Mouse (Mus musculus) cerebellum, postnatal 25 days (tissue): ENCODE data around the gene Slc39a11.
"Not testable (repeated sequence)": the region's sequence is repeated elsewhere in the genome, so short reads cannot be mapped to it uniquely, and the experiment has no call there.

Source experiments
- DNase-seq, 2 experiments: peaks; one replicate each; pipeline ENCODE4 v3.0.0; 2021; ENCODE audit warnings: mixed read lengths in 2 of 2

Gene Slc39a11

DNA sequence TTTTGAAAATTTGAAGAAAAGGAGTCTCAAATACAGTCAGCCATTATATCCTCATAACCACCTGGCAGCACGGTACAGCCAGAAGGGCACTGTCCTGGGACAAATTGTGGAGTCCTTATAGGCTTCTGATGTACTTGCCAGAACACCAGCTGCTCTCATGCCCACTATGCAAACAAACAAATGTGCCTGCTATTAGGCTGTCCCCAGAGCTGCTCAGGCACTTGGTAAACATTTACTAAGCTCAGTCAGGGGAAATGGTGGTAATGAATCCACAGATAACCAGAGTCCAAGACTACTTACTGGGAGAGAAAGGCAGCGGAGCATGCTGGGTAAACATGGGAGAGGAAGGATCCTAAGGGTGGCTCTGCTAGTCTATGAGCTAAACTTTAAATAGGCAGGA is 17.2 kb upstream of the Slc39a11 start:
- peak in 1 of 2 experiments; percentile 32 for DNase-seq

DNA sequence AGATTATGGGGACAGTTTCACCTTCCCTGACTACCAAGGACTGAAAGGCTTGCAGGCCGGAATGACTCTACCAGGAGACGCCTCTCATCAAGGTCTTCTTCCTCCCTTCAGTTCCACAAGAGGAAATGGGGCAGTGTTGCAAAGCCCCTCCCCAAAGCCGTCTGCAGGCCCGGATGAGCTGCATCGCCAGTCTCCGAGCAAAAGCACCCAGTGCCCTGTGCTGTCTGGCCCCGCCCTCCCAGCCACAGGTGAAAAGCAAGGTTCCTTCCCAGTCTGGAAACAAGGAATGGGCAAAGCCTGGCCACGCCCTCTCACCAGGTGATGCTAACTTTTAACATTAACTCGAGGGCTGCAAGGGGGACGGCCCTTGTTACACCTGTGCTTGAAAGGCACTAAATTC is 16.8 kb upstream of the Slc39a11 start:
- peak in 1 of 2 experiments; percentile 42 for DNase-seq

DNA sequence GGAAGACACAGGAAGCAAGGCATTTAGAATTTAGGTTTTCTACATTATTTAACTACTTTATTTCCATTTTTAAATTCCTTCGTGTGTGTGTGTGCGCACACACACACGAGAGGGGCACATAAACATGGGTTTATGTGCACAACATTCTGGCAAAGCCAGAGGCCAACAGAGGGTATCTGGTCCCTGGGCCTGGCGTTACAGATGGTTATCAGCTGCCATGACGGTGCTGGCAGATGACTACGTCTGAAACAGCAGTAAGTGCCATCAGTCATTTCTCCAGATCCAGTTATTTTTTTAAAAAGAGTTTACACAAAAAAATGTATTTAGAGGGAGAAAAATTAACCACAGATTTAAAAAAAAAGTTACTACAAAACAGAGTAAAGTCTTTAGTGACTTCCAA is 16.3 kb upstream of the Slc39a11 start:
- no peak for DNase-seq

DNA sequence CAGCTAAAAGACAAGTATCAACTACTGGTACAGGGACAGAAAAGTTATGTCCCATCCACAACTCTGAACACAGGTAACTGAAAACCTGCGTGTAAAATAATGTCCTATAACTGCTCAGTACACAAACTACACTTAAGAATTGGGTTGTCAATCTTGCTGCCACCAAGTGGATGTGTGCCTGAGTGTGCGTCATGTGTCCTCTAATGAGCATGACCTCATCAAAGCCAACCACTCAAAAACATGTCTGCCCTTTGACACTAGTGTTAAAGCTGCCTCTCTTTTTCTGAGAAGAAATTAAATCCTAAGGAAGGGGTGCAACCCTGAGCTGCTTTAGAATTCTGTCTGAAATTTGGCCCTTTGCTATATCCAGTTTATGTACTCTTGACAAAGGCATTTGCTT is 14.4 kb upstream of the Slc39a11 start:
- DNase-seq, result no peak

DNA sequence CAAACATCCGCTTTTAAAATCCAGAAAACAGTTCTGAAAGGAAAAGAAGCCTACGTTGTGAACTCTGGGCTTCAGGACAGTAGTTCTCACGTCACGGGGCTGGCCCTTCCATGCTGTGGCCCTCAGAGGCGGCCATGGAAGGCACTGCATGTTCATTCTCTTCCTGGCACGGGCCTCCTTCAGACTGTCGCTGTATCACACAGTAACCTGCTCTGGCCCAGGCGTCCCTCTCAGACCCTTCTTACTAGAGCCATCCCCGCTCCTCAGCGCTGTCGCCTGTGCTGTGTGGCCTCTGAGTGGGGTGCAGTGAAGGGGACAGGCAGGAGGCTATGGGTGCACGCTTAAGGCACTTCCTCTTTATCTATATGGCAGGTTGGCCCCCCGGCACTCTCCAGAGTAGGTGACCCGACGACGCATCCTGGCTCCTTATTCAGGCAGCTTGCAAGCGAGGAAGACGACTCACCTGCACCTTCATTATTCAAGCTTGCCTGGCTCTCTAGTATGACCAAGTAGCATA is 12.0 kb upstream of the Slc39a11 start:
- DNase-seq, result peak in 1 of 2 experiments; percentile 30

DNA sequence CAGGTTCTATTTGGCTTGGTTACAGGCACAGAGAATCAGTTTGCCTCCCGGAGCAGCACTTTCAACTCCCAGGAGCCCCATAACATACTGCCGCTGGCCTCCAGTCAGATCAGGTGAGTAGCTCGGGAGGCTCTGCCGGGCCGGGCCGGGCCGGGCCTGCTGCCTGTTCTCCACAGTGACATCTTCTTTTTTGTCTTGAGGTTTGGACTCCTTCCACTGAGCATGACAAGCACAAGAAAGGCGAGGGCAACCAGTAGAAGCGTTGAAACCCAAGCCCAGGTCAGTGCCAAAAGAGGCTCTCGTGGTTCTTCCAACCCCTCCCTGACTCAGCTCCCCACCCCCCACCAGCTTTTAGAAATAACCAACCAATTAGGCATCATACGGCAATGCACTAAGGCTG is 11.1 kb upstream of the Slc39a11 start:
- DNase-seq, result peak; percentile 58 to 59

DNA sequence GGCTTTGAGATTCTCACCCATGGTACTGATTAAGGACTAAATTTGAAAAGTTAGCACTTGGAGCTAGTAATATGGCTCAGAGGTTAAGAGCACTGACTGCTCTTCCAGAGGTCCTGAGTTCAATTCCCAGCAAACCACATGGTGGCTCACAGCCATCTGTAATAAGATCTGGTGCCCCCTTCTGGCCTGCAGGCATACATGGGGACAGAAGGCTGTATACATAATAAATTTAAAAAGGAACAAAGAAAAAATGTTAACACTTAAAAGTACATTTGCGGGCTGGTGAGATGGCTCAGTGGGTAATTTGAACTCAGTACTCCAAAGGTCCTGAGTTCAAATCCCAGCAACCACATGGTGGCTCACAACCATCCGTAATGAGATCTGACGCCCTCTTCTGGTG is 10.3 kb upstream of the Slc39a11 start:
- DNase-seq, result not testable (repeated sequence)

DNA sequence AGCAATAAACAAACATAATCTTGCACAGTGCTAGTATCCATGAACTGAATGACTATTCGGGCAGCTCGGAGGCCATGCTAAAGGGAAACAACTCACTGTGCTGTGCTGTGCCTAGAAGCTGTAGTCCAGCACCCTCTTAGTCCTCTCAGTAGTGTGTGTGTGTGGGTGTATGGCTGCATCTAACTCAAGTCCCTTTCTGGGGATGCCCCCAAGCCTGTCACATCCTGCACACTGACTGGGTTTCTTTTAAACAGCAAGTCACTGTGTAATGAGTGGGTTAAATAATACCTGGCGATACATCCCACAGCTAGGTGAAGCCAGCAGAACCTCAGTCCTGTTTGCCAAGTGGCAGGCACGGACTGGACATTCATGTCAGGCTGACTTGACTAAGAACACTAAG is 8.9 kb upstream of the Slc39a11 start:
- DNase-seq, result no peak

DNA sequence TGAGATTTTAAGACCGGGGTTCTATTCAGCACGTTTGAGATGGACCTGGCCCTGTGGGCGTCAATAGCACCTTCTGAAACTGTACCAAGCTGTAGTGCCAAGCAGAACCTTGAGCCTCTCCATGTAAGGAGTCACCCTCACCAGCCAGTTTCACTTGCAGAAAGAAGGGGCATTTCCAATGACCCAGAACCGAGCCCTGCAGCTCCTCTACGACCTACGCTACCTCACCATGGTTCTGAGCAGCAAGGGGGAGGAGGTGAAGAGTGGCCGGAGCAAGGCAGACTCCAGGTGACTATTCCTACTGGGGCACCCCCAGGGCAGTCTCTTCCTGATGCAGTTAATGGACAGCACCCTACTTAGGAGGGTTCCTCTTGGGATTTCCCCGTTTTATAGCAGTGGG is 8.4 kb upstream of the Slc39a11 start:
- DNase-seq, result no peak

DNA sequence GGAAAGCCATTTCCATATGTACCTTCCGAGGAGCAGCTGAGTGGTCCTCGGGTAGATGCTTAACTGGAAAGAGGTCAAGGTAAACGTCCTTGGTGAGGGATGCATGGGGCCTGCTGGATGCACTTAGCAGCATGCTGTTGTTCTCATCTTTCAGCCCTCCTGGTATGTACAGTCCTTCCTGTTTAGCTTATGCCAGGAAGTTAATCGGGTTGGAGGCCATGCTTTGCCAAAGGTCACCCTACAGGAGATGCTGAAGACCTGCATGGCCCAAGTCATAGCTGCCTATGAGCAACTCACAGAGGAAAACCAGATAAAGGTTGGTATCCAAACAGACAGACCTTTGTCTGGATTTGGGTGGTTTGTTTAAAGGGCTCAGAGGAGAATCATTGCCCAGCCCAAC is 7.3 kb upstream of the Slc39a11 start:
- peak in 1 of 2 experiments; percentile 41 for DNase-seq

DNA sequence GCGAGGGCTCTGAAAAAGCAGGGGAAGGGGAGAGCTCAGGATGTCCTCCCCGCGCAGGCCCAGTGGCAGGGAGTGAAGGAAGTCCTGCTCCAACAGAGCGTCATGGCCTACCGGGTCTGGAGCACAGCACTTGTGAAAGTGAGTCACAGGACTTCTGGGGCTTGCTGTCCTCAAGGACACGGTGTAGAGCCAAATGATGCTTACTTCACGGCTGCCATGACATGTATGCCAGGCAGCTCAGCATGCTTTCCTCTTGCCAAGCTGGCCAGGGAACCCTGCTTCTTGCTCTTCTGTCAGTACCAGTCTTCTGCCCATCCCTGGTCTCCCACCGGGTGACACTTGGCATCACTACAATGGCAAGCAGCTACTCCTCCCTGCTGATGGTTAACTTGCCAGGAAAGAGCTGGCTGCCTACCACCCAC is 6.6 kb upstream of the Slc39a11 start:
- DNase-seq, result peak; percentile 93 to 95

DNA sequence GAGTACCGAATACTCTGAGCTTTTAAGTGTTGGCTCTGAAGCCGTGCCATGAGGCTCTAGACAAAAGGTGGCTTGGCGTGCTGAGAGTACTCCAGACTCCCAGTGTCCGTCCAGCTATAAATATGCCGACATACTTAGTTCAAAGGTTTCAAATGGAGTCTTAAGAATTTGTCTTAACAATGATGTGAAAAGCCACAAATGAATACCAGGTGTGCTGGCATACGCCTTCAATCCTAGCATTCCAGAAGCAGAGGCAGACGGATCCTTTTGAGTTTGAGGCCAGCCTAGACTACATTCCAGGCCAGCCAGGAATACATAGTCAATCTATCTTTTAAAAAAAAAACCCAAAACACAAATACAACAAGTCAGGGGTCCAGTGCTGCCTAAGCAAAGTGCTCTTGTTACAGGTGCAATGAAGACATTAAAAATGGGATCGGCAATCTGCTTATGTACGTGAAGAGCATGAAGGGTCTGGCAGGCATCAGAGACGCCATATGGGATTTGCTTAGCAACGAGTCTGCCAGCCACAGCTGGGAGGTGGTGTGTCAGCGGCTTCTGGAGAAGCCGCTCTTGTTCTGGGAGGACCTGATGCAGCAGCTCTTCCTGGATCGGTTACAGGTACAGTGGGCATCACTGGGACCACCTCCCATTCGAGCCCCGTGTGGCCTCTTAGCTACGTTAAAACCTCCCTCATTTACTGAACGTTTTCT is 4.8 kb upstream of the Slc39a11 start:
- peak in 1 of 2 experiments; percentile 42 for DNase-seq

DNA sequence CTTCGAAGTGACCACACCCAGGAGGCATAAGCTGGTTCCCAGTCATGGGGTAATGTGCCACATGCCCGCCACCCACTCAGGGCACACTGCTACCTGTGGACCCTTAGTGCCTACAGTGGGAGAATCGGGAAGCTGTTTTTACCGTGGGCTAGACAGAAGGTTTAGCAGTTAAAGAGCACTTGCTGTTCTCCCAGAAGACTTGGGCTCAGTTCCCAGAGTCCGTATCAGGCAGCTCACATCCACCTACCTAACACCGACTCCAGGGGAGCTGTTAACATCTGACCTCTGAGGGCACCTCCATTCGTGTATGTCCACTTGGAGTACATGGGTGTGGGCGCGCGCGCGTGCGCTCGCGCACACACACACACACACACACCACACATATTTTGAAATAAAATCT is 4.2 kb upstream of the Slc39a11 start:
- DNase-seq, result peak in 1 of 2 experiments; percentile 28

DNA sequence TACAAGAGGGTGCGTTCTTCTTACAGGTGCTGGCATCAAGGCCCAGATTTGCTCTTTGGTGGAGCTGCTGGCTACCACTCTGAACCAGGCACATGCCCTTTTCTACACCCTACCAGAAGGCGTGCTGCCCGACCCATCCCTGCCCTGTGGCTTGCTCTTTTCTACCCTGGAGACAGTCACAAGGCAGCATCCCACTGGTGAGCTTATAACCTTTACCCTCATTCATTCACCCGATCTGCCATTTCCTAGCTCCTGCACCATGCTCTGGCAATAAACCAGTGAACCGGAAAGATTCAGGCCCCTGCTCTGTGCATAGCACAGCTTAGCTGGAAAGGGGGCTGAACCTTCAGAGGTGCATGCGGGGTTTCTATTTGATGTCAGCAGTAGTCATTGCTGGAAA is 2.6 kb upstream of the Slc39a11 start:
- peak in 1 of 2 experiments; percentile 22 for DNase-seq

DNA sequence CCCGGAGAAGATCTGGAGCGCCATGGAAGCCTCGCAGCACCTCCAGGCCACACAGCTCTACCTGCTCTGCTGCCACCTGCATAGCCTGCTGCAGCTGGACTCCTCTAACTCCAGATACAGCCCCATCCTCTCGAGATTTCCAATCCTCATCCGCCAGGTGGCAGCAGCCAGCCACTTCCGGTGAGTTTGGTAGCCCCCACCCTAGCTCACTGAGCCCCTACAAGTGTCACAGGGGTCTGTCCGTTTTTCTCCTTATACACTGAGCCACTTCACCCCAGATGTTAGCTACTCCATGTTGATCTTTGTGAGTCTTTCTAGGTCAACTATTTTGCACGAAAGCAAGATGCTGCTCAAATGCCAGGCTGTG is 2.0 kb upstream of the Slc39a11 start:
- DNase-seq, result peak; percentile 63 to 75

DNA sequence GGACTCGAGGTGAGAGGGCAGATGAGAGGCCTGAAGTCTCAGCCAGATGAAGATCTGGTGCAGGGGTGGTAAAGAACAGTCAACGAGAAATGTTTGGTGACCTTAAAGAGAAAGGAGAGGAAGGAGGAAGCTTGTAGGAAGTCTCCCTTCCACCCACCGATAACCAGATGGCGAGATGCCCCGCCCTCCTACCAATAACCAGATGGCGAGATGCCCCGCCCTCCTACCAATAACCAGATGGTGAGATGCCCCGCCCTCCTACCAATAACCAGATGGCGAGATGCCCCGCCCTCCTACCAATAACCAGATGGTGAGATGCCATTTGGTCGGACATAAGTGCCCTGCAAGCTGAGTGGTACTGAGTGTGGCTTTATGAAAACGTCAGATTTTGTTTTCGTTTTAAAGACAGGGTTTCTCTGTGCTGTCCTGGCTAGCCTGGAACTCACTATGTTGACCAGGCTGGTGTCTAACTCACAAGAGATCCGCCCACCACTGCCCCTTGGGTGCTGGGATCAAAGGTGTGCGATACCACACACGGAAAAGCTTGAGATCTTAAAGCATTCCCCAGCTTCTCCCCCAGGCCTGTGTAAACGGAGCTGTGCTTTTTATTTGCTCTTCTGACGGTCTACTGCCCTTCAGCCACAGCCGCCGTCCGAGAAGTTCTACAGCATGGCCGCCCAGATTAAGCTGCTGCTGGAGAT is 1.5 kb upstream of the Slc39a11 start:
- DNase-seq, result peak; percentile 69 to 77

DNA sequence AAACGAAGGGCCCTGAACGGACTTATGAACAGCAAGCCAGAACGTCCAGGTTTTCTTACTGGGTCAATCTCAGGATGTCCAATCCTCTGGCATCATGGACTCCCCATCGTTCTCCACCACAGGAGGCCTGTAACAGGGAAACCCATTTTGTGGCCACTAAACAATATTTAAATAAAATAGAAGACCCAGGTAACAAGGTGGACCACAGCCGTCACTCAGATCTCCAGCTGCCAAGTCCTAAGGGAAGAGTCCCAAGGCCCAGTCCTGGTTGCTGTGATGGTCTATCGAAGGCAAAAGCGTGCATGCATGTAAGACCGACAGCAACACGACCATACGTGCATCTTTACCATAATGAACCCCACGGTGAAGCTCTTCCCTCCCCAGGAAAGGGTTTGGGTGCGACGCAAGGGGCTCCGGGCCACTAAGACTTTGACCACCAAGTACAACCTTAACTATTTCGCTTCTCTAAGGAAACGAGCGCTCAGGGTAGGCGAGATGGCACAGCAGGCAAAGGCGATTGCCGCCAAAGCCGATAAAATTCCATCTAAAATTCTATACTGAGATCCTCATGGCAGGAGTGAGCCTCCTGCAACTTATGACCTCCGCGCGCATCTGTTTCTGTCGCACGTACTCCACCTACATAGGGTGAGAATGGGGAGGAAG is 1.1 kb downstream of the Slc39a11 start, which contains the start of gene Cog1:
Cog1 (plus strand) TSS at position 480 of the 663 bp plus-strand sequence.
- no peak for DNase-seq

DNA sequence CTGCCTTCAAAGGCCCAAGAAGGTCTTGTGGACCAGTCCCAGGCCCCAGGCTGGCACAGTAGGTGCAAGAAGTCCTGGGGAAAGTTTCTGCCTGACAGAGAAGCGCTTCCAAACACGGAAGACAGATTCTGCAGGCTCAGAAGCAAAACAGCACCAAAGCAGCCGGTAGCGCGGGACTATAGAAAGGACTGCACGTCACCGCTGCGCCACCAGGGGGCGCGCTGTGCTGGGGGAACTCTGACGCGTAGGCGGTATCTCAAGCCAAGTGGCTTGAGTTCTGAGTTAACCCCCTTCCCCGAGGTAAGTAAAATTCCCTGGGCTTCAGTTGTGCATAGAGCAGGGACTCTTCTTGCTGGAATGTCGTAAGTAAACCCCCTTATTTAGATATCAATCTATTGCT is 1.7 kb downstream of the Slc39a11 start:
- peak; percentile 91 to 96 for DNase-seq

DNA sequence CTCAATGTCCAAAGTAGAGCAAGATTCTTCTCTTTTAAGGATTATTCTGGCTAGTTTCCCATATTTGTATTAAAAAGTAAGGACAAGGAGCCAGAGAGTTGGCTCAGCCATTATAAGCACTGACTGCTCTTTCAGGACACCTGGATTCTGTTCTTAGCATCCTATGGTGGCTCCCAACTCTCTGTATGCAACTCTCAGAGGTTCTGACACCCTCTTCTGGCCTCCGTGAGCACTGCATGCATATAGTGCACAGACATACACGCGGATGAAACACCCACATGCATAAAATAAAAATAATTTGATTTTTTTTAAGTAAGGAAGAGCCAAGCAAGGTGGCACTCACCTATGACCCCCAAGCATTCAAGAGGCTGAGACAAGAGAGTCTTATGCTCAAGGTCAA is 4.7 kb downstream of the Slc39a11 start:
- DNase-seq, result no peak

DNA sequence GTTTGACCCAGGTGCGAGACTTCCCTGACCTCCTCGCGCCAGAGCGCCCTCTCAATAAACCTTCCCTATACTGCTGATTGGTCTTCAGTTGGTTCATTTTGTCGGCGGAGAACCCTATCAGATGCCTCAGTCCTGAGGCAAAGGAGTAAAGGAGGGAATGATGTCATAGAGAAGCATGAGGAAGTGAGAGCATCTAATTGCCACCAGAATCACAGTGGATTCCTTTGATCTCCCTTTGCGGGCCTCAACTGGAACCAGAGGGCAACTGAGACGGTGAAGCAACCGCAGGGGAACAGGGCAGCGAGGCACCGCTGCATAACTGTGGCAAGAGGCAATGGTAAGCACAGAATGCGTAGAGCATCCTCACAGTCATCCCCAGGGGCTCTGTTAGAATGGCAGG is 11.2 kb downstream of the Slc39a11 start:
- DNase-seq, result no peak

DNA sequence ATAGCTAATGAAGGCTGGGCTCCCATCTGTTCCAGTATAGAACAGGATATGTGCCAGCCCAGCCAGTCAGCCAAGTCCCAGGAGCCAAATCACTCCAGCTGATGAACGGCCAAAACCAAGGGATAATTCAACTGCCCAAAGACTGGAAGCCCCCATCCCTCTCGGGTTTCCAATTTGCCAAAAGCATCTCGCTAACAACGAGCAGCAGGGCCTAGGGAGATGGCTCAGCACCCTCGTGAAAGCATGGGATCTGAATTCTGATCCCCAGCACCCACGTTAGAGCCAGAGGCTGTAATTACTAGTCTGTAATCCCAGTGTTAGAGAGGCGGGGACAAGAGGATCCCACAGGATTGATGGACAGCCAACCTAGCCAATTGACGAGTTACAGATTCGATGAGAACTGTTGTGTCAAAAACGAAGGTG is 15.2 kb downstream of the Slc39a11 start:
- no peak for DNase-seq

DNA sequence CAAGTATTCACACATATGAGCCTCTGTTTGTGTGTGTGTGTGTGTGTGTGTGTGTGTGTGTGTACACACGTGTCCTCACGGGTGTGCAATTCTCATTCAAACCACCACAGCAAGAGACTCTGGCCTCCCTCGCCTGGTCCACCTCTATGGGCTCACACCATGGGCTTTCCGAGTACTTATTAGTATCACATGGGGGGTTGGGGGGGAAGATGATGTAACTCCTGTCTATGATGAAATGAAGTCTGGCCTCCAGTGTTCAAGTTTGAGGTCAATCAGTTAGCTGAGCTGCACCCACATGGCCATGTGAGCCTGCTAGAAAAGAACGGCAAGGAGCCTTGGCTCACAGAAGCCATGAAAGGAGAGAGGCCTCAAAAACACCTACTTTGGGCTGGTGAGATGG is 16.5 kb downstream of the Slc39a11 start:
- no peak for DNase-seq

DNA sequence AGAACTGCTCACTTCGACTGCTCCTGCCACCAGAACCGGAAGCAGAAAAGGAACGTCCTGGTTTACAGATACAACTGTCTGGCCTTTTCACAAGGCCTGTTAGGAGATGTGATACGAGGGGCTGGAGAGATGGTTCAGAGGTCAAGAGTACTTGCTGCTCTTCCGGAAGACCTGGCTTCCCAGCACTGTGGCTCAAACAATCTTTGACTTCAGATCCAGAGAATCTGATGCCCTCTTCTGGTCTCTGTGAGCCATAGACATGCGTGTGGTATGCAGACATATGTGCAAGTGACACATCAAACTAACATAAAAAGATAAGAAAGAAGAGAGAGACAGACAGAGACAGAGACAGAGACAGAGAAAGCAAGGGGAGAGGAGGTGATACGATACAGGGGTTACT is 17.6 kb downstream of the Slc39a11 start:
- no peak for DNase-seq

DNA sequence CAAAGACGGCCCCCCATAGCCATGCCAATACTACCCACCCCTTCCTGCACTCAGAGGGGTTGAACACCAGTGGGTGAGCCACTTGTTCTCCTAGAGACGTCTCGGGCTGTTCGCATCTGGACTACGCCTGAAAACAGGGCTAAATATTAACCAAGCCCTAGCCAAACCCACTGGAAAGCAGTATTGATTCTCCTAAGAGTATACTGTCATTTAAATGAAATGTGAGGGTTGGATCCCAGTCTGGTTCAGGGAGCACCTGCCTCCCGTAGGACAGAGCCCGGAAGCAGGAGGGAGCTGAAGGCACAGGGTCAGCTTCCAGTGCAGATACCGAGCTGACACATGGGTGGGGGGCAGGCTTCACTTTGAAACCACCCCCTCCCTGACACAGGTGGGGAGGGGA is 18.0 kb downstream of the Slc39a11 start:
- DNase-seq, result no peak
